Mouse (Mus musculus) embryo, embryonic 10.5 days (tissue): Measurements from ENCODE around the gene Fam187b.
A peak's percentile ranks its signal among the peaks of the same experiment; 100 is the strongest.
"Not testable (repeated sequence)": the region's sequence is repeated elsewhere in the genome, so short reads cannot be mapped to it uniquely, and the experiment has no call there.

Experiments
- DNase-seq: peaks from one replicate; pipeline ENCODE4 v3.0.0-alpha.2; 2015; ENCODE audit warnings: low spot score

Gene Fam187b

DNA sequence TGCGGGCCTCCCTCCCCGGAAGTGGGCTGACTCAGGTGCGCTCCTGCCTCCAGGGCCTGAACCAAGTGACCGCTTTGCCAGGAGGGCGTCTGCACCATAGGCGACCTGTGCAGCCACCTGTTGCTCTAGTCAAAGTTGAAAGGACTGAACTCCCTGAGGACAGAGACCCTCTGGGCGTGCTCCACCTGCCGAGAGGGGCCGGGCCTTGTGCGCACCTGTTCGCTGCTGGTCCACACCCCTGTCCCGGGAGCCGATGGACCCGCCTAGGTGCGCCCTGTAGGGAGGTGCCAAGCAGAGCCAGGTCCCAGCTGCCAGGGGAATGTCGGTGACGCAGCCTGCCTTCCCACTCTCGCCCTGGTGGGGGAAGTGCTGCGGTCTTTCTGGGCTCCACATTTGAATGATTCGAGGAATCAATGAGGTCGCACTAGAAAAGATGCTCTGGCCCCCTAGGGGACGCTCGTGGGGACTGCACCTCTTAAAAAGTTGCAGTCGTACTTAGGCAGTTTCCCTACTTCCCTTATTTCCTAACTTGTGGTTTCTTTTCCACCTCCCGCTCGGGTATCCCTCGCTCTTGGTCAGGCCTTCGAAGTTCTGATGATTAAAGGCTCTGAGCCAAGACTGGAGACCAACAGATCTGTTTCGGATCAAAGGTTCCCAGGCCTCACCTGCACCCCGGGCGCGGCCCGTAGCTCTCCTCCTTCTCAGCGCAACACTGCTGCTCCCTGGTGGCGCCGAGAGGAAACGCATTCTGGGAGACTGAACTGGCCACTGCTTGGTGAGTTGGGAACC is at the start of gene Fam187b:
TSS of gene Fam187b (plus strand) at position 290 of the 789 bp plus-strand sequence.
- DNase-seq: peak; percentile 93

- no peak for DNase-seq
Observed at GRCm38 (mm10) chr7:30924071-30924470, 49.5 kb upstream of the Fam187b start.

GRCm38 (mm10) chr7:30924581-30924980 is 49.0 kb upstream of the Fam187b start, which contains the start of gene Hamp2:
Gene Hamp2, minus strand, starts transcription at chr7:30924681.
- DNase-seq: not testable (repeated sequence)

GRCm38 (mm10) chr7:30935422-30936099 is 38.0 kb upstream of the Fam187b start:
- not testable (repeated sequence) for DNase-seq

DNA sequence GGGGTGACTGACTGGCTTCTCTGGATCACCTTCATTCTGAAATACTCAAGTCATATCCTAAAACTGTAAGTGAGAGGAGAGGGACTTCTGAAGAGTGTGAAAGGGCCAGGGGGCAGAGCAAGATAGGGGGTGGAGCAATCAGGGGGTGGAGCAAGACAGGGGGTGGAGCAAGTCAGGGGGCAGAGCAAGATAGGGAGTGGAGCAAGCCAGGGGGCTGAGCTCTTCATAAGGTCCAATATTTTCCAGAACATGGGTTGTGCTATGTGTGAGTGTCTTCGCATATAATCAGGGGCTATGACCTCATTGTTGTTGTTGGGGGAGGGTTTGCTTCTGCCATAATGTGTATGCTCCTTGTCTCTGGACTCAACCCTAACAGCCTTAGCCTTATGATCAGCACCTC is 33.5 kb upstream of the Fam187b start:
- not testable (repeated sequence) for DNase-seq

GRCm38 (mm10) chr7:30942365-30942764 is 31.2 kb upstream of the Fam187b start:
- DNase-seq: not testable (repeated sequence)

GRCm38 (mm10) chr7:30943909-30944635 is 29.5 kb upstream of the Fam187b start, which contains the start of gene Hamp:
Gene Hamp, minus strand, starts transcription at chr7:30944032.
- DNase-seq: no peak

DNA sequence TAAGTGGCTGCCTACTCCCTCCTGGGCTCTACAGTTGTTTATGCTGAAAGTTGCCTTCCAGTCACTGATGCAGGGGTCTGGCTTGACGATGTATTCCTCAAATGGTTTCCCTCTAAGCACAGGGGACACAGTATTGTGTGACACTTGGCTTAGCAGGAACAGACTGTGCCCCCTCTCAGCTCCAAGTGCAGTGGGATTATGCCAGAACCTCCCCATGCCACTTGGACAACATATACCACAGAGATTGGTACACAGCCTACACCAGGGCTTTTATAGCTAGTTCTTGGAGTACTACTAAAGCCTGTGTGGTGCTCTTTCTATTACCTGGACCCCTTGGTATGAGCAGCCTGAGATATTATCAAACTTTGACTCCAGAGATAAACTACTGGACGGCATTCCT is 28.9 kb upstream of the Fam187b start:
- DNase-seq: not testable (repeated sequence)

- DNase-seq: not testable (repeated sequence)
Observed at GRCm38 (mm10) chr7:30945466-30945865, 28.1 kb upstream of the Fam187b start.

DNA sequence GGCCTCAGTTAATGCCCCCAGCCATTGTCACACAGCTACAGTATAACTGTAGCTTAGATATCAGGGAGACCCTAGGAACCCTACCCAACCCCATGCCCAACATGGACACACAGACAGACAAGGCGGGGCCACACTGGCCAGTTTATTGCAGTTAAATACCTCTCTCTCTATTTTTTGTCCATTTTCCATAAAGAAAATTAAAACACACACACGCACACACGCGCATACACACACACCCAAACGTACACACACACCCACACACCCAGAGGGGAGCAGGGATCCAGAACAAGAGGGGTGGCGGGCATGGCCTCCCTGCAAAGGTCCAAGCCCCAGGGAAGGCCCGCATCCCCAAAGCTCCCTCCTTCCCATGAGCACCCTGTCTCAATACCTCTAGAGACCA is 27.7 kb upstream of the Fam187b start:
- DNase-seq: no peak

GRCm38 (mm10) chr7:30949902-30950301 is 23.7 kb upstream of the Fam187b start:
- not testable (repeated sequence) for DNase-seq

GRCm38 (mm10) chr7:30952441-30953265 is 20.9 kb upstream of the Fam187b start:
- DNase-seq: no peak

GRCm38 (mm10) chr7:30953459-30953858 is 20.1 kb upstream of the Fam187b start:
- DNase-seq: no peak

- DNase-seq: no peak
Observed at GRCm38 (mm10) chr7:30954036-30954435, 19.6 kb upstream of the Fam187b start.

- no peak for DNase-seq
Observed at GRCm38 (mm10) chr7:30954971-30955520, 18.5 kb upstream of the Fam187b start.

- DNase-seq: peak; percentile 92
Observed at GRCm38 (mm10) chr7:30955584-30956356, 17.8 kb upstream of the Fam187b start.

- peak; percentile 50 for DNase-seq
Observed at GRCm38 (mm10) chr7:30956357-30956751, 17.2 kb upstream of the Fam187b start.

- DNase-seq: peak; percentile 75
Observed at GRCm38 (mm10) chr7:30956756-30957366, 16.7 kb upstream of the Fam187b start, which contains the start of gene Usf2. Gene Usf2, minus strand, starts transcription at chr7:30956803.

- peak; percentile 88 for DNase-seq
Observed at GRCm38 (mm10) chr7:30957367-30957783, 16.2 kb upstream of the Fam187b start.
